Mouse (Mus musculus): ENCODE results near the gene Rusc2.
A peak's percentile ranks its signal among the peaks of the same experiment; 100 is the strongest.

The Rusc2 gene

GRCm38 (mm10) chr4:43417269-43418062, 35.7 kb downstream of the Rusc2 start:
- DNase-seq, result no peak

GRCm38 (mm10) chr4:43418450-43418849, 36.7 kb downstream of the Rusc2 start:
- no peak for DNase-seq

GRCm38 (mm10) chr4:43418973-43419656, 37.3 kb downstream of the Rusc2 start:
- DNase-seq, result no peak

DNA sequence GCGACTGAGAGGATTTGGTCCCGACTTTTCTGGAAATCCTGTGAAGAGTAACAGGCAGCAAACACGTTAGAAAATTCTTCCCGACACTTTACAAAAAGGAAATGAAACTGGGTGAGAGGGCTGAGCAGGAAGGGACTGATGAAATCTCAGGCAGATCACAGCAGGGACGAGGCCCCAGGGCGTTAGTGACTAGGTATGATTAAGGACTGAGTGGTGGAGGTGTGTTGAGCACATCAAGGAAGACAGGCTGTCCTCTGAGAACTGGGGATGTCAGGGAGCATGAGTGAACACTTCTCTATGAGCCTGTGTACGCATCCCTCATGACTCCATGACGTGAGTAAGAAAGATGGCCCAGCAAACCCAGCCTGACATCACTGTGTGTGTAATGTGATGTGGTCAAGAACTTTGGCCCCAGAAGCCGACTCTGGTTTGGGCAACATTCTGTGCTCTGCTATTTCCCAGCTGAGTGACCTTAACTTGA, 38.1 kb downstream of the Rusc2 start:
- DNase-seq, result no peak

DNA sequence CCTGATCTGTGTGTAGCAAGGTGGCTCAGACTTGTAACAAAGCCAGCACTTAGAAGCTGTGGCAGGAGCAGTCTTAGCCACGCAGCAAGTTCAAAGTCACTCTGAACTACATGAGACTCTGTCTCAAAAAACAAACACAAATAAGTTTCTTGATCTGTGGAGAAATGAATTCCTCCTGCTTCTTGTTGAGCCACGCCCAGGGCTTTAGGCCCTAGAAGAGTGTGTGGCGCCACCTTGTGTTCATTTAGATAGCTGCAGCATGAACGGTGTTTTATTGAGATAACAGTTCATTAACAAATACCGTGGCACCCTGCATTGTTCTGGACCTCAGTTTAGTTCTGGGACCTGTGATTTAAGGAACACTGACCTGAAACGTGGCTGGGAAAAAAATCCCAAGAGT, 38.5 kb downstream of the Rusc2 start:
- peak; percentile 73 to 74 for DNase-seq

DNA sequence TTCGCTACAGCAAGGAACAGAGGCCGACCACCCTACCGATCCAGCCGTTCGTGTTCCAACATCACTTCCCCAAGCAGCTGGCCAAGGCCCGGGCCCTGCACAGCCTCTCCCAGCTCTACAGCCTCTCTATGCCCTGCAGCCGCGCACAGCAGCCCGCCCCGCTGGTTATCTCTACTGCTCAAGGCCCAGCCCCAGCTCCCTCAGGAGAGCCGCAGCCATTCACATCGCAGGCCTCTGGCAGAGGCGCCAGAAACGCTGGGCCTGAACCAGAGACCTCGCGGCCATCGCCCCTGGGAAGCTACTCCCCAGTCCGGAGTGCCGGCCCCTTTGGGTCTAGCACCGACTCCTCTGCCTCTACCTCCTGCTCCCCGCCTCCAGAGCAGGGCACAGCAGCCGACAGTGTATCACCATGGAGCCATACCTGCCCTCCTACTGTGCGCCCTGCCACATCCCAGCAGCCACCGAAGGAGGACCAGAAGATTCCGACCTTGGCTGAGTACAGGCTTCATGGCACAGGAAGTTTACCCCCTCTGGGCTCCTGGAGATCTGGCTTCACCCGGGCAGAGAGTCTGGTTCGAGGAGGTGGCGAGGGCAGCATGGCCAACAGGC, 40.0 kb downstream of the Rusc2 start:
- DNase-seq, result no peak

DNA sequence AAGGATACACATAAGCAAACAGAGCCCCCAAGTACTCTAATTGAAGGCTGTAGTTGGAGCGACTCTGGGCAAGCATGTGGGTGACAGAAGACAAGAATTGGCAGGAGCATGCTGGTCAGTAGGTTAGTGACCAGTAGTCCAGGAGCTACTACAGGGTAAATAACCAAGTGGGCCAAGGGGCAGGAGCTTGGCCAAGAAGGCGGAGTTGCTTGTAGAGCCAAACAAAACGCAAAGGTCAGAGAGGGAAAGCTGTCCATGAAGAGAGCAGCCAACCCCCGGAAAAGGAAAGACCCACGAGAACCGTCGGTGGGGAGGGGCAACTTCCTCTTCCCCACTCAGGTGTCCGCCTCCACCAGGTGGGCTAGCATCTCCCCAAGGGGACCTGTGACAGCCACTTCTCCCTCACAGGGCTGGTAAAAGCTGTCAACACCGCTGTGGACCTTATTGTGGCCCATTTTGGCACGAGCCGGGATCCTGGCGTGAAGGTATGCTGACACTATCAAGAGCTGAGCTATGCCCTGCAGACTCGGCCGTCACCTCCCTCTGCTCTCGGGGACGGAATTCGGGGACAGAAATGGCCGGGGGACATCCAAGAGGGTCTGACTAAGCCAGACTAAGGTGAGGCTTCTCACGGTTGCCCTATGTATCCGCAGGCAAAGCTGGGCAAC, 41.6 kb downstream of the Rusc2 start:
- no peak for DNase-seq

DNA sequence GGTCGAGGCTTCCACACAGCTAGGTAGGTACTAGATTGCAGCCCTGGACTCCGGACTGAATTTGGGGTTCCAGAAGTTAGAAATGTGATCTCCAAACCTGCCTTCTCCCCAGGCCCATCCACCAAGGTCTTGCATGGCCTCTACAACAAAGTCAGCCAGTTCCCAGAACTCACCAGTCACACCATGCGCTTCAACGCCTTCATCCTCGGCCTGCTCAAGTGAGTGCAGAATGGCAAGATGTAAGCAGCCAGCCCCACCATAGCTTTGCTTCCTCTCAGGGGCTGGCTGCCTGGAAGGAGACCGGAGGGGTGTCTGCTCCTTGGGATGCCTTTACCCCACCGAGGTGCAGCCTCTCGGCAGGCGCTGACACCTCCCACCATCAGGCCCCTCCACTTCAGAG, 42.3 kb downstream of the Rusc2 start:
- no peak for DNase-seq

- DNase-seq, result no peak
These were observed 43.4 kb downstream of the Rusc2 start for GRCm38 (mm10) chr4:43425197-43425596.

DNA sequence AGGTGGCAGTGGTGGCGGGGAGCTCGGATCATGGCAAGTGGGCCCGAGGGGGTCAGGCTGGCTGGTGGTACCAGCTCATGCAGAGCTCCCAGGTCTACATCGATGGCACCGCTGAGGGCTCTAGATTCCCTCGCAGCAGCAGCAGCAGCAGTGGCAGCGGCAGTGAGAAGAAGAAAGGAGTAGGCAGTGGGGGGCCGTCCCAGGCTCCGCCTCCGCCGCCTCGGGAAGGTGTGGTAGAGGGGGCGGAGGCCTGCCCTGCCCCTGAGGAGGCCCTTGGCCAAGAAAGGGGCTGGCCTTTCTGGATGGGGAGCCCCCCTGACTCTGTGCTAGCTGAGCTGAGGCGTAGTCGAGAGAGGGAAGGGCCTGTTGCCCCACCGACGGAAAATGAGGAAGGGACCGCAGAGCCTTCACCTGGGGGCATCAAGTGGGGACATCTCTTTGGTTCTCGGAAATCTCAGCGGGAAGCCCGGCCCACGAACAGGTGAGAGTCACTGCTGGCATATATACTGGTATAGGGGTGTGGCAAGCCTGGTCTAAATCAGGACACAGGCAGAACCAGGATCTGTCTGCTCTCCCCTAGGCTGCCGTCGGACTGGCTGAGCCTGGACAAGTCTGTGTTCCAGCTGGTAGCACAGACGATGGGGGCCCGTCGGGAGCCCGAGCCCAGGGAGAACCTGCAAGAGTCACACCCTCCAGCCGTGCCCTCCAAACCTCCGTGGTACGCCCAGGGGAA, 44.0 kb downstream of the Rusc2 start:
- DNase-seq, result no peak

GRCm38 (mm10) chr4:43426487-43426886, 44.7 kb downstream of the Rusc2 start:
- no peak for DNase-seq

- peak in 1 of 2 experiments; percentile 45 for DNase-seq
These were observed 45.9 kb downstream of the Rusc2 start for GRCm38 (mm10) chr4:43427501-43428179.

DNA sequence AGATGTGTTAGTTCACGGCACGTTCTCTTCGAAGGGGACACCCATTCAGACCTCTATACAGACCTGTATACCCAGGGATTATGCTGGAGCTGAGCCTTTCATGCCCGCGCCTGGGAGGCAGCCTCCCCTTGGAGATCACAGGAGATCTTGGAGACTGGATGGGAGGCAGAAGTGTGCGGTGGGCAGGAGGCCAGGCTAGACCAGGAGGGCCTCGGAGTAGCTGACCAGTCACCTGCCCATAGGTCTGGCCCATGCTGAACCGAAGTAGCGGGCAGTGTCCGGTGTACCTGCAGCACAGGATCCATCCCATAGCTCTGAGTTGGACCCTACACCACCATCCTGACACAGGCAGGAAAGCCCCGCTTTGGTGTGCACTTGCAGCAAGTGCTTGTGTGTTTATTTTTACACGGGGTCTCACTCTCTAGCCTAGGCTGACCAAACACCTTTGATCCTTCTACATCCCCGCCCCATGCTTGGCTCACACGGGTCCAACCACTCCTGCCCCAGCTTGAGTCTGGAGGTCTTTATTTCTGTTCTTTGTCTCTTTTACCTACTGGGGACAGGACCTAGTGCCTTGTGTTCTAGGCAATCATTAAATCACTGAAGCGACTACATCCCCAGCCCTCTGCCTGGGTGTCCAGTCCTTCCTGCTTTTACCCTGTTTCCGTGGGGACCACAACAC, 46.5 kb downstream of the Rusc2 start:
- DNase-seq, result no peak

GRCm38 (mm10) chr4:43428946-43429345, 47.2 kb downstream of the Rusc2 start, which contains the start of gene Fam166b:
TSS of gene Fam166b (minus strand) at chr4:43429134.
- DNase-seq, result no peak

DNA sequence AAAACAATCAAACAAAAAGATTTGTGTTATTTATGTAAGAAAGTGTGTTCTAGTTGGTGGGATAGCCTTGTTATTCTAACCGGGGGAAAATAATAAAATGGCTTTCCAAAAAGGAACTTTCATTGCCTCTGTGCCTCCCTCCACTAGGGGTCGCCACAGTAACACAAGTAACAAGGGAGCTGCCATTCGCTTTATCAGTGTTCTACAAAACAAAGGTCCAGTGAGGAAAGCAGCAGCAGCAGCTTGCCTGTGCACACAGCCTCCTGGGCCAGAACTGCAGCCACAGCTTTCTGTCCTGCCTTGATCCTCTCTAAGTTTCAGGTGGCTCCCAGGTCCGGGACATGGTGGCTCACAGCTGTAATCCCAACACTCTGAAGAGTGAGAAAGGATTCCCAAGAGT, 49.9 kb downstream of the Rusc2 start:
- peak; percentile 91 to 93 for DNase-seq

DNA sequence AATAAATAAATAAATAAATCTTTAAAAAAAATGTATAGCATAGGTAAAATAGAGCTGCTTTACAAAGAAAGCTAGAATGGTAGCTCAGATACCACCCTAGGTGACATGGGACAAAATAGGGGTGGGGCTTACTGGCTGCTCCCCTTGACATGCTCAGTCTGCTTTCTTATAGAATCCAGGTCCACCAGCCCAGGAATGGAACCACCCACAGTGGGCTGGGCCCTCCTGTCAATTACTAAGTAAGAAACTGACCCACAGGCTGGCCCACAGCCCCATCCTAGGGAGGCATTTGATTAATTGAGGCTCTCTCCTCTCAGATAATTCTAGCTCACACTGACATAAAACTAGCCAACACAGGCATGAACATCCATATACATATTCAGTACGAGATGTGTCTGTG, 51.1 kb downstream of the Rusc2 start:
- DNase-seq, result no peak

DNA sequence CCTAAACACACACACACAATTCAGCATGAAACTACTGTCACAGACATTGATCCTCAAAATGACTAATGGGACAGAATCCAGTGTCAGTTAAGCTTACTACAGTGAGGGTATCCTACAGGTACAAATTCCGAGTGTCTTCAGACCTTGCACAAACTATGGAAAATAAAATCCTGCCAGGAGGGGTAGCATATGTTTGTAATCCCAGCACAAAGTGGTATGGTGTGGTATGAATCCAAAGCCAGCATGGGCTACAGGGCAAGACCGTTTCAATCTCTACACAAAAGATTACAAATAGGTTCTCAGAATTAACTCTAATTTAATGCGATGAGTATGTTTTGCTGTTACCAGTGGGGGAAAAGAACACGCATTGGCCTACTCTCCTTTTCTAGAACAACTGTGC, 59.9 kb downstream of the Rusc2 start, which contains the start of gene Tesk1:
Tesk1 (plus strand) TSS at position 301 of the 400 bp plus-strand sequence.
- no peak for DNase-seq

GRCm38 (mm10) chr4:43442044-43442443, 60.3 kb downstream of the Rusc2 start:
- peak; percentile 98 to 99 for DNase-seq

- peak; percentile 86 to 87 for DNase-seq
These were observed 60.9 kb downstream of the Rusc2 start for GRCm38 (mm10) chr4:43442456-43443361.

GRCm38 (mm10) chr4:43443511-43443910, 61.7 kb downstream of the Rusc2 start:
- DNase-seq, result peak; percentile 43 to 51

Data from B cell, adult 2 months (primary cell).